Mouse (Mus musculus): ENCODE data around the gene Adcy5. TPM values are rescaled to one million over a fixed set of nuclear protein-coding genes. Genes with fewer than 3 reads are reported as not detected.

Gene Adcy5
- polyA plus RNA-seq, 1 experiment: not detected

DNA sequence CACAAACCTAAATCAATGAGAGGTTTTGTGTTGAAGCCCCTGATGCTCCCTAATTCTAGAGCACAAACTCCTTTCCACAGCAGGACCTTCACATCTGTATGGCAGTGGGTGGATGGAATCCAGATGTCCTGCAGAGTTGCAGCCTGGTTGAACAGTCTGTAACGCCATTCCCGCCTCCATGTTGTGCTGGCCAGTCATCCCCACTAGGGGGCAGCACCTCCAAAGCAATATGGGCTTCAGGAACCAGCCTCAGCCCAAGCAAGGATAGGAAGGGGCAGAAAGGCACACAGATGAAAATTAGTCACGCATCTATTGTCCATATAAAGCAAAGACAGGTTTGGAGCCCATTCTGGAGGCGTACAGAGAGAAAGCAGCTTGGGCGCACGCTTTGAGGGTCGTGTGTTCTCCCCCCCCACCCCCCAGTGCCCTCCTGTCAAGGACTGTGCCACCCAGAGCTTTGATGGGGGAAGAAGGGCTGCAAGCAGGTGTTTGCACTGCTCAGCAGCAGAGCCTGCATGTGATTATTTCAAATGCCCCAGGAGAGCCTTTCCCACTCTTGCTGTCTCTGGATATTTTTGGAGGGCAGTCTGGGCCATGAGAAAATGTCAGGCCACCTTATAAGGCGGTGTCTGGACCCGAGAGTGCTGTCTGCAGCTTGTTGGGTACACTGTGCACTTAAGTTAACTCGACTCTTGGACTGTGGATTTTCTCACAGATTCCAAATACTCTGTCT, 44.1 kb upstream of the Adcy5 start:
- H3K27me3 ChIP-seq (ENCODE audit: control insufficient read depth, insufficient read depth, insufficient read length): no peaks in the 10 kb centered on the region
- TF ChIP-seq MYOG (IDR thresholded peaks at IDR 0.05; ENCODE audit: control insufficient read depth in 1 of 3, insufficient read depth in 1 of 3, insufficient read length in 2 of 3, low read depth in 2 of 3): no peak
- no peak for TF ChIP-seq TCF3 (IDR thresholded peaks at IDR 0.05; ENCODE audit: insufficient read length, low read depth)
- no peak for TF ChIP-seq POLR2AphosphoS2 (IDR thresholded peaks at IDR 0.05; ENCODE audit: insufficient read length, low read depth)
- no peak for TF ChIP-seq E2F4 (IDR thresholded peaks at IDR 0.05; ENCODE audit: insufficient read depth)
- TF ChIP-seq POLR2A (IDR thresholded peaks at IDR 0.05; ENCODE audit: insufficient read length, low read depth): no peak
- TF ChIP-seq USF1 (IDR thresholded peaks at IDR 0.05; ENCODE audit: low read depth): no peak
- TF ChIP-seq MAX (IDR thresholded peaks at IDR 0.05; ENCODE audit: low read depth): no peak
- no peak for TF ChIP-seq TCF12 (IDR thresholded peaks at IDR 0.05; ENCODE audit: insufficient read depth, poor library complexity, severe bottlenecking)
- TF ChIP-seq MYOD1 (IDR thresholded peaks at IDR 0.05; ENCODE audit: control insufficient read depth in 1 of 3, insufficient read length in 2 of 3, low read depth in 2 of 3): no peak
- TF ChIP-seq REST (IDR thresholded peaks at IDR 0.05; ENCODE audit: insufficient read depth, insufficient read length): no peak
- no peak for TF ChIP-seq SRF (IDR thresholded peaks at IDR 0.05; ENCODE audit: control insufficient read depth, insufficient read length, low read depth)
- TF ChIP-seq CEBPB (IDR thresholded peaks at IDR 0.05; ENCODE audit: insufficient read depth, poor library complexity, severe bottlenecking): no peak
- no peak overlapping the region for H3K4me2 ChIP-seq (ENCODE audit: low read depth)
- H3K79me2 ChIP-seq (ENCODE audit: control insufficient read depth, insufficient read depth): no peaks in the 10 kb centered on the region
- H3ac ChIP-seq (ENCODE audit: control insufficient read depth, insufficient read length): no peak overlapping the region
- H3K4me3 ChIP-seq: no peak overlapping the region
- H3K36me3 ChIP-seq (ENCODE audit: control insufficient read depth, insufficient read depth): no peaks in the 10 kb centered on the region

DNA sequence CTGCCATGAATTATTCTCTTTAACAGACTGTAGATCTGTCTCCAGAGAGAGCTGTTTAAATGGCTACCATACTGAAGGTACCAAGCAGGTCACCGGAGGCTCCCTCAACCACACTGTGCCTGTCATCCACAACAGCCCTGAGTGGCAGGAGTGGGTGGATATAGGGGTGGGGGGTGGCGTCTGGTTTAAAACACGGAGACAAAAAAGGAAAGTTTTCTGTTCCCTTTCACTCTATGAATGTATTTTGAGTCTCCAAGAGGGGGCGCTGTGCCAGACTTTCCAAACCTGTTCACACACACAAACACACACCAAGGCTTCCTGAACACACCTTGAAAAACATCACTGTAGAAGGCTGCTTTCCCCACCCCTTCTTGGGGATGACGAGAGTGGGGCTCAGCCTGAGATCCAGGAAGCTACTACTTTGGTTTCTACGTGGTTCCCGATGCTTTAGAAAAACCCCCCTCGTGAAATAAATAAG, 43.5 kb upstream of the Adcy5 start:
- Histone ChIP-seq H3K27me3 (ENCODE audit: control insufficient read depth, insufficient read depth, insufficient read length) (no peaks in the 10 kb centered on the region), H3K36me3 (ENCODE audit: control insufficient read depth, insufficient read depth) (no peaks in the 10 kb centered on the region), H3ac (ENCODE audit: control insufficient read depth, insufficient read length) (no peak overlapping the region), H3K4me3 (no peak overlapping the region), H3K79me2 (ENCODE audit: control insufficient read depth, insufficient read depth) (no peaks in the 10 kb centered on the region), H3K4me2 (ENCODE audit: low read depth) (no peak overlapping the region)
- TF ChIP-seq USF1 (IDR thresholded peaks at IDR 0.05; ENCODE audit: low read depth) (no peak), POLR2AphosphoS2 (IDR thresholded peaks at IDR 0.05; ENCODE audit: insufficient read length, low read depth) (no peak), SRF (IDR thresholded peaks at IDR 0.05; ENCODE audit: control insufficient read depth, insufficient read length, low read depth) (no peak), CEBPB (IDR thresholded peaks at IDR 0.05; ENCODE audit: insufficient read depth, poor library complexity, severe bottlenecking) (no peak), E2F4 (IDR thresholded peaks at IDR 0.05; ENCODE audit: insufficient read depth) (no peak), POLR2A (IDR thresholded peaks at IDR 0.05; ENCODE audit: insufficient read length, low read depth) (no peak), MYOG (IDR thresholded peaks at IDR 0.05; ENCODE audit: control insufficient read depth in 1 of 3, insufficient read depth in 1 of 3, insufficient read length in 2 of 3, low read depth in 2 of 3) (no peak), TCF12 (IDR thresholded peaks at IDR 0.05; ENCODE audit: insufficient read depth, poor library complexity, severe bottlenecking) (no peak), REST (IDR thresholded peaks at IDR 0.05; ENCODE audit: insufficient read depth, insufficient read length) (no peak), MAX (IDR thresholded peaks at IDR 0.05; ENCODE audit: low read depth) (no peak), MYOD1 (IDR thresholded peaks at IDR 0.05; ENCODE audit: control insufficient read depth in 1 of 3, insufficient read length in 2 of 3, low read depth in 2 of 3) (no peak), TCF3 (IDR thresholded peaks at IDR 0.05; ENCODE audit: insufficient read length, low read depth) (no peak)

DNA sequence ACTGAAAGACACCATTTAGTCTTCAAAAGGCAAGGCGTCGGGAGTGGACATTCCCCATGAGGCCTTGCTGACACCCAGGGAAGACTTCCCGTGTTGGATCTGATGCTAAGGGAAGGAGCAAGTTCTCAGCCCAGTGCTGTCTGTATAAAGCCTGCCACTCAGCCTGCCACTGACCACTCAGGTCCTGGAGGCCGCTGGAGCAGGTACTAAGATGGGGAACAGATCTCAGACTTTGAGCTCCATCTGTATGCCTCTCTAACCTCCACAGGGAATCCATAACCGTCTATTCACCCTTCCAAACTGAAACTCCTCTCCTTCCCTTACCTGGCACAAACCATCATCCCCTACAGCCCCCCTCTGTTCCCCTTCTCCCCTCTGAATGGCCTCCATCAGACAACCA, 41.2 kb upstream of the Adcy5 start:
- Histone ChIP-seq H3K27me3 (ENCODE audit: control insufficient read depth, insufficient read depth, insufficient read length) (no peaks in the 10 kb centered on the region), H3K4me2 (ENCODE audit: low read depth) (no peak overlapping the region), H3K4me3 (no peak overlapping the region), H3K79me2 (ENCODE audit: control insufficient read depth, insufficient read depth) (no peaks in the 10 kb centered on the region), H3ac (ENCODE audit: control insufficient read depth, insufficient read length) (no peak overlapping the region), H3K36me3 (ENCODE audit: control insufficient read depth, insufficient read depth) (no peaks in the 10 kb centered on the region)
- TF ChIP-seq MAX (IDR thresholded peaks at IDR 0.05; ENCODE audit: low read depth): no peak
- TF ChIP-seq TCF3 (IDR thresholded peaks at IDR 0.05; ENCODE audit: insufficient read length, low read depth): no peak
- no peak for TF ChIP-seq TCF12 (IDR thresholded peaks at IDR 0.05; ENCODE audit: insufficient read depth, poor library complexity, severe bottlenecking)
- TF ChIP-seq USF1 (IDR thresholded peaks at IDR 0.05; ENCODE audit: low read depth): no peak
- TF ChIP-seq SRF (IDR thresholded peaks at IDR 0.05; ENCODE audit: control insufficient read depth, insufficient read length, low read depth): no peak
- TF ChIP-seq E2F4 (IDR thresholded peaks at IDR 0.05; ENCODE audit: insufficient read depth): no peak
- no peak for TF ChIP-seq CEBPB (IDR thresholded peaks at IDR 0.05; ENCODE audit: insufficient read depth, poor library complexity, severe bottlenecking)
- no peak for TF ChIP-seq MYOD1 (IDR thresholded peaks at IDR 0.05; ENCODE audit: control insufficient read depth in 1 of 3, insufficient read length in 2 of 3, low read depth in 2 of 3)
- no peak for TF ChIP-seq REST (IDR thresholded peaks at IDR 0.05; ENCODE audit: insufficient read depth, insufficient read length)
- no peak for TF ChIP-seq POLR2AphosphoS2 (IDR thresholded peaks at IDR 0.05; ENCODE audit: insufficient read length, low read depth)
- TF ChIP-seq MYOG (IDR thresholded peaks at IDR 0.05; ENCODE audit: control insufficient read depth in 1 of 3, insufficient read depth in 1 of 3, insufficient read length in 2 of 3, low read depth in 2 of 3): no peak
- no peak for TF ChIP-seq POLR2A (IDR thresholded peaks at IDR 0.05; ENCODE audit: insufficient read length, low read depth)

DNA sequence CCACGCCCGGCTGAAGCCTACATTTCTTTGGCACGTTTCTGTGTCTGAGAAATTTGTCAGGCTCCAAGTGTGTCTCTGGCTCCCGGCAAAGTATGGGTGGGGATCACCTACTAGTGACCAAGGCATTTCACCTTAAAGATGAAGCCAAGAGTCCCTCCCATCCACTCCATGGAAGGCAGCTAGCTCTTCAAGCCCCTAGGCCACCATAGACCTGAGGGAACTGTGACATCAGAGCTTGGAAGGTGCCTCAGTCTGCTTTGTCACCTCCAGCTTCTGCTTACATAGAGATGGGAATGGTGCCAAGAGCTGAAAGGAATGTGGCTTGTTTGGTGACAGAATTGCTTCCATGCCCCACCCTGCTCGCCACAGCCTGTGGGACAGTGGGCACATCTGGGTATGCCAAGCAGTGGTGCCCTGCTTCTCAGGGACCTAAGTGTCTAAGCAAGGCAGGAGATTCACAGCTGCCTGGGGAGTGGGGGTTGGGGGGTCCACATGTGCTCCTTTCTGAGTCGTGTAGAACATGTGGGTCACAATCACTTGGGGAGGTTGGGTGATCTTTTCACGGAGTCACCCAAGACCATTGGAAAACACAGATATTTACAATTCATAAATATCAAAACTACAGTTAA, 38.2 kb upstream of the Adcy5 start:
- Histone ChIP-seq H3ac (ENCODE audit: control insufficient read depth, insufficient read length) (no peak overlapping the region), H3K27me3 (ENCODE audit: control insufficient read depth, insufficient read depth, insufficient read length) (no peaks in the 10 kb centered on the region), H3K36me3 (ENCODE audit: control insufficient read depth, insufficient read depth) (no peaks in the 10 kb centered on the region), H3K4me3 (no peak overlapping the region), H3K4me2 (ENCODE audit: low read depth) (no peak overlapping the region), H3K79me2 (ENCODE audit: control insufficient read depth, insufficient read depth) (no peaks in the 10 kb centered on the region)
- TF ChIP-seq POLR2AphosphoS2 (IDR thresholded peaks at IDR 0.05; ENCODE audit: insufficient read length, low read depth) (no peak), E2F4 (IDR thresholded peaks at IDR 0.05; ENCODE audit: insufficient read depth) (no peak), REST (IDR thresholded peaks at IDR 0.05; ENCODE audit: insufficient read depth, insufficient read length) (no peak), CEBPB (IDR thresholded peaks at IDR 0.05; ENCODE audit: insufficient read depth, poor library complexity, severe bottlenecking) (no peak), MYOG (IDR thresholded peaks at IDR 0.05; ENCODE audit: control insufficient read depth in 1 of 3, insufficient read depth in 1 of 3, insufficient read length in 2 of 3, low read depth in 2 of 3) (no peak), POLR2A (IDR thresholded peaks at IDR 0.05; ENCODE audit: insufficient read length, low read depth) (no peak), USF1 (IDR thresholded peaks at IDR 0.05; ENCODE audit: low read depth) (no peak)
